Mouse (Mus musculus) monocyte, adult 5-6 weeks (primary cell): Measurements from ENCODE around the gene 4933402N03Rik. TPM values are rescaled to one million over a fixed set of nuclear protein-coding genes. Genes with fewer than 3 reads are reported as not detected.

Experiments used
- total RNA-seq: library from RNA; stranded (forward); fragments of 200-1000, 200-491, 200-594 nt; gene quantifications from 3 replicates; pipeline ENCODE4 v1.2.3, GENCODE M21; 2017

The 4933402N03Rik gene
- total RNA-seq, 1 experiment from 2014 or later = not detected

Other genes starting within 250 kb of the 4933402N03Rik start
- 0.39 TPM in 1 of 3 replicates, not detected in the others for gene Htra1, start 210.2 kb downstream of the 4933402N03Rik start, total RNA-seq
- not detected in 3 replicates for gene Dmbt1, start 114.3 kb downstream of the 4933402N03Rik start, total RNA-seq
- gene 5430419D17Rik, start 28.1 kb upstream of the 4933402N03Rik start, total RNA-seq = not detected in 3 replicates
- not detected in 3 replicates for gene Cuzd1, start 176.0 kb upstream of the 4933402N03Rik start, total RNA-seq
- not detected in 3 replicates for gene Fam24b, start 183.2 kb upstream of the 4933402N03Rik start, total RNA-seq
- gene Fam24a, start 187.6 kb upstream of the 4933402N03Rik start, total RNA-seq = not detected in 3 replicates
- 2.8 to 6.2 TPM (median 3.2 TPM) in 3 replicates for gene 2310057M21Rik, start 216.4 kb upstream of the 4933402N03Rik start, total RNA-seq
- gene Pstk, start 224.8 kb upstream of the 4933402N03Rik start, total RNA-seq = 18.9 to 36.5 TPM (median 23.7 TPM) in 3 replicates